Mouse (Mus musculus): ENCODE results near the gene Gm13278.

GRCm38 (mm10) chr4:88840058-88840457 is 48.7 kb downstream of the Gm13278 start:
- TF ChIP-seq CTCF (IDR thresholded peaks at IDR 0.05; ENCODE audit: control insufficient read depth, insufficient read depth, low read length) = no peak
- TF ChIP-seq POLR2A (IDR thresholded peaks at IDR 0.05; ENCODE audit: borderline replicate concordance, control insufficient read depth, low read depth, low read length) = no peak
